Mouse (Mus musculus) kidney, embryonic 16.5 days (tissue): ENCODE results near the gene Gdf2. TPM values are rescaled to one million over a fixed set of nuclear protein-coding genes. Genes with fewer than 3 reads are reported as not detected.

ENCODE experiments used
- ATAC-seq: fragments of 200-750 bp; cut with Nextera tagmentation; 2 replicates; pipeline ENCODE4 v1.8.0; 2017; ENCODE audit warnings: moderate TSS enrichment; ENCODE audit not compliant: low FRiP score, low TSS enrichment
- H3K27ac ChIP-seq: fragments of 300-500 bp; sonication (generic); 2 replicates; pipeline ENCODE4 v1.5.1; 2014; ENCODE audit warnings: low read length
- H3K27me3 ChIP-seq: fragments of 300-500 bp; sonication (generic); 2 replicates; pipeline ENCODE4 v1.6.1; 2014; ENCODE audit warnings: low read length, control low read depth, mixed read lengths; ENCODE audit not compliant: insufficient read depth
- H3K36me3 ChIP-seq: fragments of 300-500 bp; sonication (generic); 2 replicates; pipeline ENCODE4 v1.6.1; 2014; ENCODE audit warnings: low read length, control low read depth, mixed read lengths; ENCODE audit not compliant: insufficient read depth
- H3K4me1 ChIP-seq: fragments of 300-500 bp; sonication (generic); 2 replicates; pipeline ENCODE4 v1.6.1; 2014; ENCODE audit warnings: low read length, control low read depth, mixed read lengths; ENCODE audit not compliant: insufficient read depth
- H3K4me2 ChIP-seq: fragments of 300-500 bp; sonication (generic); replicated peaks from 2 replicates; pipeline ENCODE4 v1.6.1; 2014; ENCODE audit warnings: low read depth, low read length
- H3K4me3 ChIP-seq: fragments of 300-500 bp; sonication (generic); 2 replicates; pipeline ENCODE4 v1.5.1; 2014; ENCODE audit warnings: mild to moderate bottlenecking, low read length
- H3K9ac ChIP-seq: fragments of 300-500 bp; sonication (generic); replicated peaks from 2 replicates; pipeline ENCODE4 v1.6.1; 2014; ENCODE audit warnings: low read length
- H3K9me3 ChIP-seq: fragments of 300-500 bp; sonication (generic); 2 replicates; pipeline ENCODE4 v1.6.1; 2016; ENCODE audit warnings: low read length, control low read depth
- WGBS: fragments of 180-500 bp; shearing (Covaris S2); extraction: QIAGEN DNeasy Blood & Tissue Kit; methylation state at CpG from one replicate; pipeline ENCODE4 v1.1.7; 2014; 5-methylcytosine and 5-hydroxymethylcytosine counted together
- polyA plus RNA-seq: library from polyadenylated mRNA; unstranded; fragments of >200 nt; fragmentation: Nextera tagmentation; extraction: Ambion mirVana; gene quantifications from 2 replicates; pipeline ENCODE4 v1.2.1, GENCODE M21; 2015

The Gdf2 gene
- polyA plus RNA-seq, 1 experiment from 2014 or later = not detected

DNA sequence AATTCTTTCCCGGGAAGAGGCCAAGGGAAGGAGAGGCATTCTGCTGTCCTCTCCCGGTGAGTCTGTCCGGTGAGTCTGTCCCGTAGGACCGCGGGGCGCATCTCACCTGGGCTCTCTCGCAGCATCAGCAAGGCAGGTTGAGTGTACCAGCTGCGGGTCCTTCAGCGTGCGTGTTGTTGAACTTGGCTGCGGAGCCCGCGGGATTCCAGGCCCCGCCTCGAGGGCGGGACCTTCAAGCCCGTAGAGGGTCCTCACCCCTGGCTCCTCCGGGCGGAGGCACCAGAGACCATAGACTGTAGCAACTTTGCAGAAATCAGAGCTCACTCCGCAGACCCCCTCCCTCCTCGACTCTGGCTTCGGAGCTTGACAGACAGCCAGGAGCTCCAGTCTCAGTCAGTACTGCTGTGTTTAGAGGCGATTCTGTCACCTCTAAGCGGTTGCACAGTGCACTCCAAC lies 37.8 kb downstream of the Gdf2 start, which contains the start of gene Zfp488:
Gene Zfp488 (minus strand): TSS at position 161 of the 456 bp plus-strand sequence.
- peak; percentile 67; the same call in 1 of the 2 replicates for ATAC-seq
- Histone ChIP-seq H3K4me2 (peak within 1 kb of the TSS; percentile 65), H3K4me1 (no peaks in the 10 kb centered on the region), H3K4me3 (peak within 1 kb of the TSS; percentile 47), H3K27ac (no peak within 1 kb of the TSS), H3K36me3 (no peaks in the 10 kb centered on the region), H3K9ac (peak within 1 kb of the TSS; percentile 28), H3K27me3 (peaks cover 8% of the 10 kb centered on the region; the same call in 1 of the 2 replicates), H3K9me3 (no peaks in the 10 kb centered on the region)
- WGBS = 2% methylated on average over 25 of the region's 25 CpGs

DNA sequence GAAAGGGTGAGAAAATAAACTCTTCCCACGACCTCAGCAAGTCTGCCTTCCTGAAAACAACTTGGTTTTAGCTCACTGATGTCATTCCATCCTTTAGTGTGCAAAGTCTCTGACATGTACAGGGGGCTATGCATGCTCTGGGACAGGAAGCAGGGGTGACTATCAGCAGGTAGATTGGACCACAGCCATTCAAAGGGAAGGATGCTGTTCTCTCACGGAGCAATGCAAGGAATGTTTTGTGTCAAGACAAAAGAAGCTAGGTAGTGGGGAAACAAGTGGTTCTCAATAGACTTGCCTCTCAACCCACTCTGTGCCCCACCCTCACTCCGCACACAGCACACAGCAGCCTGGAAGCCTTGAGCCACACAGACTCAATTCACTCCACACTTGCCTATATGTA lies 48.4 kb downstream of the Gdf2 start:
- no peaks in the 10 kb centered on the region for H3K9me3 ChIP-seq
- ATAC-seq = no peak
- no peaks in the 10 kb centered on the region for H3K36me3 ChIP-seq
- no peak overlapping the region for H3K9ac ChIP-seq
- H3K4me1 ChIP-seq = no peaks in the 10 kb centered on the region
- H3K4me2 ChIP-seq = no peak overlapping the region
- no peak overlapping the region for H3K4me3 ChIP-seq
- no peaks in the 10 kb centered on the region for H3K27me3 ChIP-seq
- H3K27ac ChIP-seq = no peak overlapping the region
- WGBS = 55% methylated on average over 3 of the region's 3 CpGs

DNA sequence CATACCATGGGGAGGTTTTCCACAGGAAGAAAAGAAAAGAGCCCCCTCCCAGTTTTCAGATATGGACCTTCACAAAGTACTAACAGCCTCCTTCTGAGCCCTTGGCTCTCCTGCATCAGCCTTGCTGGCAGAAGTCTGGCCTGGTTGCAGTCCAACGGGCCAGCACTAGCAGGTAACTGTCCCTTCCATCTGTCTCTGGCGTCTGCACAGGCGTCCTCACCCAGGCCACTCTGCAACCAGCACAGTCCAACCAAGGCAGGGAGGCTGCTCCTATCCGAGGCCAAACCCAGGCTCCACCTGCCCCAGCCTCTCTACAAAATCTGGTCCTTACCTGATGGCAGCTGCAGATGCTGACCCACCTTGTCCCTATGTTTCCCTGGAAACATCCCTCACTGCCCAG lies 51.1 kb downstream of the Gdf2 start:
- no peak for ATAC-seq
- no peaks in the 10 kb centered on the region for H3K4me1 ChIP-seq
- H3K9ac ChIP-seq = no peak overlapping the region
- no peak overlapping the region for H3K4me2 ChIP-seq
- no peaks in the 10 kb centered on the region for H3K27me3 ChIP-seq
- H3K4me3 ChIP-seq = no peak overlapping the region
- H3K9me3 ChIP-seq = no peaks in the 10 kb centered on the region
- H3K36me3 ChIP-seq = no peaks in the 10 kb centered on the region
- H3K27ac ChIP-seq = no peak overlapping the region
- 70% methylated on average over 4 of the region's 4 CpGs for WGBS

DNA sequence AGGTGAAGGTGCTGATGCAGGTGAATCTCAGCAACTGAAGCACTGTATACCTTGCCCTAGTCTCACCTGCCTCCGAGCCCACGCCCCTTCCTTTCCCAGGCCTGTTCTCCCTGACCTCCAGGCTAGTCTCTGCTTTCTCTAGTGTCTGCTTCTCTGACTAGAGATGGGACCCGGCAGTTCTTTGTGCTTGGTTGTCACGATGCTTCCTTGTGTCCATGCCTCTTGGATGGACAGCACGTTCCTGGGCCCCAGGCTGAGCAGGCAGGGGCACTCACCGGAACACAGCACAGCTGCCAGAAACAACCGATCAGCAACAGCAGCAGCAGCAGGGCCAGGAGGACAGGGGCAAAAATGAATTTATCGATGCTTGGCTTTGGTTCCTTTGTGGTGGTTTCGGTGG lies 52.2 kb downstream of the Gdf2 start:
- H3K27ac ChIP-seq = no peak overlapping the region
- H3K4me1 ChIP-seq = no peaks in the 10 kb centered on the region
- H3K4me2 ChIP-seq = no peak overlapping the region
- no peaks in the 10 kb centered on the region for H3K27me3 ChIP-seq
- 90% methylated on average over 9 of the region's 9 CpGs for WGBS
- H3K4me3 ChIP-seq = no peak overlapping the region
- no peak overlapping the region for H3K9ac ChIP-seq
- H3K9me3 ChIP-seq = no peaks in the 10 kb centered on the region
- no peak for ATAC-seq
- no peaks in the 10 kb centered on the region for H3K36me3 ChIP-seq

DNA sequence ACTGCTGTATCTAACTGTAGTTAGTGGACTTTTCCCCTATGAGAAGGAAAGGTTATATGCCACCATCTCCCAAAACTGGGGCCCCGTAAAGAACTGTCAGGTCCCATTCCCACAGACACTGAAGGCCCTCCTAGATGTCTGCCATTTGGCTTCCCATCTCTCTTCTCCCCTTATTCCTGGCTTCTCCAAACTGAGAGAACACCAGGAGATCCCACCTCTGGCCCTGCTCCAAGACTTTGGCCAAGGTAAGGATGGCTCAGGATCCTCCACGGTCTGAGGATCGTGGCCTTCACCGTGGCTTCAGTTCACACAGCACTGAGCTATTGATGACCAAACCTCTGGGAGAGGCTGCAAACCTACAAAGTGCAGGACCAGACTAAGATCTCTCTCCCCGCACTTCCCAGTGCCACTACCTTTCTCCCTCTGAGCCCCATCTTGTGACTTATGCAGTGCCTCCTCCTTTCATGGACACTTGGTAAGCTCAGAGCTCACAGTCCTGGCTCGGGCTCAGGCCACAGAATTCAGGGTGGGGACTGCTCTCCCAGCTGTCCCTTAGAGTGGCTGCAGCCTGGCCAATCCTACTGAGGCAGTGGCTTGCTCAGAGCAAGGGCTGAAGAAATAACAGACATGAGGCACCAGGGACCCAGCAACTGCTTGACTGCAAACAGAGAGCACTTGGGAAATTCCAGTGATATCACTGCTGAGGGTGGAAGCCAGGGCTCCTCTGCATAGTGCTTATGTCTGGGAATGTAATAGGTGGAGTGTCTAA lies 52.9 kb downstream of the Gdf2 start:
- Histone ChIP-seq H3K36me3 (no peaks in the 10 kb centered on the region), H3K9ac (no peak overlapping the region), H3K4me2 (no peak overlapping the region), H3K27ac (no peak overlapping the region), H3K9me3 (no peaks in the 10 kb centered on the region), H3K4me1 (no peaks in the 10 kb centered on the region), H3K27me3 (no peaks in the 10 kb centered on the region), H3K4me3 (no peak overlapping the region)
- WGBS = 85% methylated on average over 6 of the region's 6 CpGs
- ATAC-seq = no peak

Other genes starting within 250 kb of the Gdf2 start
- gene Gdf10, start 17.5 kb upstream of the Gdf2 start, polyA plus RNA-seq = 2.9 and 4.0 TPM in 2 replicates
- gene Rbp3, start 13.0 kb downstream of the Gdf2 start, polyA plus RNA-seq = not detected in 2 replicates
- not detected in 2 replicates for gene Zfp488, start 37.7 kb downstream of the Gdf2 start, polyA plus RNA-seq
- not detected in 2 replicates for gene Gm30083, start 74.1 kb downstream of the Gdf2 start, polyA plus RNA-seq
- gene Gm5460, start 75.7 kb downstream of the Gdf2 start, polyA plus RNA-seq = not detected in 2 replicates
- gene Antxrl, start 111.7 kb downstream of the Gdf2 start, polyA plus RNA-seq = not detected in 2 replicates
- gene Anxa8, start 144.9 kb downstream of the Gdf2 start, polyA plus RNA-seq = 1.6 and 2.7 TPM in 2 replicates
- gene A630023A22Rik, start 161.7 kb downstream of the Gdf2 start, polyA plus RNA-seq = not detected in 2 replicates
- gene Npy4r, start 211.4 kb downstream of the Gdf2 start, polyA plus RNA-seq = 0.06 and 0.10 TPM in 2 replicates